Mouse (Mus musculus): ENCODE data around the gene Nbea. TPM values are rescaled to one million over a fixed set of nuclear protein-coding genes. Genes with fewer than 3 reads are reported as not detected.

The Nbea gene
- total RNA-seq (2023), result 0.15 TPM

GRCm38 (mm10) chr3:56183159-56184133, at the start of gene Nbea:
Gene Nbea (minus strand): TSS chr3:56183701.

GRCm38 (mm10) chr3:55782056-55782687, 401.3 kb downstream of the Nbea start, which contains the start of gene Mab21l1:
Gene Mab21l1 (plus strand): TSS chr3:55782510.

All from CD4-positive naive resting alpha-beta T cell, adult 57 days (primary cell).